Mouse (Mus musculus) intestine, postnatal 0 days (tissue): ENCODE measurements at regions not wholly inside any gene's neighbourhood (a gene's known extent, or its start where the extent isn't known, plus 50 kb on each side); places are given as distances from the start of the nearest gene placed in this dataset.

ENCODE experiments used
- ATAC-seq: fragments of 200-750 bp; cut with Nextera tagmentation; 2 replicates; pipeline ENCODE4 v1.8.0; 2017; ENCODE audit warnings: mild to moderate bottlenecking, moderate TSS enrichment, moderate library complexity
- H3K27ac ChIP-seq: fragments of 300-500 bp; sonication (generic); 2 replicates; pipeline ENCODE4 v1.5.1; 2014; ENCODE audit warnings: mild to moderate bottlenecking, low read depth, low read length, moderate library complexity
- H3K27me3 ChIP-seq: fragments of 300-500 bp; sonication (generic); replicated peaks from 2 replicates; pipeline ENCODE4 v1.6.1; 2014; ENCODE audit warnings: low read length, mixed read lengths; ENCODE audit not compliant: control insufficient read depth, insufficient read depth
- H3K36me3 ChIP-seq: fragments of 300-500 bp; sonication (generic); 2 replicates; pipeline ENCODE4 v1.6.1; 2014; ENCODE audit warnings: mild to moderate bottlenecking, moderate library complexity; ENCODE audit not compliant: control insufficient read depth, insufficient read depth
- H3K4me1 ChIP-seq: fragments of 300-500 bp; sonication (generic); replicated peaks from 2 replicates; pipeline ENCODE4 v1.6.1; 2014; ENCODE audit warnings: antibody characterized with exemption, low read length, mixed read lengths; ENCODE audit not compliant: control insufficient read depth, insufficient read depth
- H3K4me2 ChIP-seq: fragments of 300-500 bp; sonication (generic); replicated peaks from 2 replicates; pipeline ENCODE4 v1.6.1; 2014; ENCODE audit warnings: low read depth, mild to moderate bottlenecking, moderate library complexity
- H3K4me3 ChIP-seq: fragments of 300-500 bp; sonication (generic); 2 replicates; pipeline ENCODE4 v1.5.1; 2014; ENCODE audit warnings: low read depth, low read length
- H3K9ac ChIP-seq: fragments of 300-500 bp; sonication (generic); 2 replicates; pipeline ENCODE4 v1.6.1; 2014; ENCODE audit warnings: mild to moderate bottlenecking, low read depth, low read length
- H3K9me3 ChIP-seq: fragments of 300-500 bp; sonication (generic); 2 replicates; pipeline ENCODE4 v1.6.1; 2016; ENCODE audit warnings: mixed run types; ENCODE audit not compliant: control insufficient read depth
- CTCF ChIP-seq: sonication (generic); IDR thresholded peaks from 2 replicates; pipeline ENCODE4 v1.5.1; 2016; ENCODE audit warnings: low read depth, mild to moderate bottlenecking, control low read depth, antibody characterized with exemption, moderate library complexity
- WGBS: fragments of 180-500 bp; shearing (Covaris S2); extraction: QIAGEN DNeasy Blood & Tissue Kit; methylation state at CpG from one replicate; pipeline ENCODE4 v1.1.7; 2014; 5-methylcytosine and 5-hydroxymethylcytosine counted together

DNA sequence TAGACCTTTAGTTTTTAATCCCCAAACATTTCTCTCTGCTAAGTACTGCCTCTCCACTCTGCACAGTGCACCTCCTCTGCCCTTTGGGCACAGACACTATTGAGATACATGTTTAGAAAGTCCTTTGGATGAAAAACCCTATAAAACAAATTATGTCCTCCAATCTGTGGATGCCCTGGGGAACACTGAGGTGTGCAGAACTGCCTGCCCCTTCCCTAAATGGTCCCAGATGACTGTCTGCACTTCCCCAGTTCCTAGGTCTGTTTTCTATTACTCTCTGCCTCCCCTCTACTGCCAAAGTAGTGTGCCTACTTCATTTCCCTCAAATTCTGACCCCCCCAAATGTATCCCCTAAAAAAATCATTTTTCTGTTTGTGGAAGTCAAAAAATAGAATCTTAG is 209.5 kb upstream of the Veph1 start:
- Histone ChIP-seq H3K4me2 (no peak overlapping the region), H3K4me1 (no peaks in the 10 kb centered on the region), H3K27me3 (no peaks in the 10 kb centered on the region), H3K36me3 (no peaks in the 10 kb centered on the region), H3K4me3 (no peak overlapping the region), H3K27ac (no peak overlapping the region), H3K9ac (no peak overlapping the region), H3K9me3 (no peaks in the 10 kb centered on the region)
- ATAC-seq, result no peak
- no peak for TF ChIP-seq CTCF

- Histone ChIP-seq H3K4me2 (no peak overlapping the region), H3K4me1 (no peaks in the 10 kb centered on the region), H3K27ac (no peak overlapping the region), H3K9ac (no peak overlapping the region), H3K36me3 (no peaks in the 10 kb centered on the region), H3K9me3 (no peaks in the 10 kb centered on the region), H3K4me3 (no peak overlapping the region), H3K27me3 (no peaks in the 10 kb centered on the region)
- 70% methylated on average over 6 of the region's 6 CpGs for WGBS
- no peak for ATAC-seq
- no peak for TF ChIP-seq CTCF
Observed at GRCm38 (mm10) chr3:66505476-66506076, 208.9 kb upstream of the Veph1 start.

DNA sequence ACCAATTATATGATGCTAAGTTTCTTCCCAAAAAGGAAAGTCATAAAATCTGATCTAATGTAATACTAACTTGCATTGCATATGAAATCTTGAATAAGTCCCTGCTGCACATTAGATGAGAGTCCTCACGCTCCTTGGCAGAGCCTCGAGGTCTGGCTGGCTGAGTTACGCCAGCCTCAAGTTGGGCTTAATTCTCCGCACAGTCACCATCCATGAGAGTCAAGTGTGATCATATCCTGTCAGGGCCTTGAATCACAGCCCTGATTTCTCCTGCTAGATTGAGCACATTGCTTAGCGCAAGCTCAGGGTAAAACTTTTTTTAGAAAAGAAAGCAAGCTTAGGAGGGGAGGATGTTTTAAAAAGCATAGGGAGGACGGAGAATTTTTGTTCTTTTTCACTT is 208.1 kb upstream of the Veph1 start:
- H3K4me2 ChIP-seq, result no peak overlapping the region
- no peak for ATAC-seq
- no peak overlapping the region for H3K27ac ChIP-seq
- no peaks in the 10 kb centered on the region for H3K36me3 ChIP-seq
- no peaks in the 10 kb centered on the region for H3K9me3 ChIP-seq
- 80% methylated on average over 6 of the region's 6 CpGs for WGBS
- no peak for TF ChIP-seq CTCF
- no peaks in the 10 kb centered on the region for H3K4me1 ChIP-seq
- H3K9ac ChIP-seq, result no peak overlapping the region
- H3K4me3 ChIP-seq, result no peak overlapping the region
- H3K27me3 ChIP-seq, result no peaks in the 10 kb centered on the region

DNA sequence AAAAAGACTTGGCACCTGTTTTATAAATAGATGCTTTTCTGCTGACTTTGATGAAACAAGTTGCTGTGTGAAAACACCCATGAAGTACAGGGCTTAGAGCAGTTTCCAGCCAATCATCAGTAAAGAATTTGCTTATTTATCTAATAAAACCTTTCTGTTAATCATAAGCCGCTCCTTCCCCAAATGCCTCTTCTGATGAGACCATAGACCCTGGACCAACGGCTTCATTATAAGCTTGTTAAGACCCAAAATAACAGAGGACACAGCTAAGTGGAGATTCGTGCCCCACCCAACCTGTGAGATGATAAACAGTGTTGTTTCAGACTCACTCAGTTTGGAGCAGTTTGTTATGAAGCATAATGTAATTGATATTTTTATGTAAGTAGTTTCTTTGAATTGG is 207.0 kb upstream of the Veph1 start:
- Histone ChIP-seq H3K9ac (no peak overlapping the region), H3K36me3 (no peaks in the 10 kb centered on the region), H3K9me3 (no peaks in the 10 kb centered on the region), H3K4me1 (no peaks in the 10 kb centered on the region), H3K27ac (no peak overlapping the region), H3K27me3 (no peaks in the 10 kb centered on the region), H3K4me3 (no peak overlapping the region), H3K4me2 (no peak overlapping the region)
- ATAC-seq, result no peak
- no peak for TF ChIP-seq CTCF
- 66% methylated on average over 3 of the region's 3 CpGs for WGBS

GRCm38 (mm10) chr3:66501865-66502264 is 205.2 kb upstream of the Veph1 start:
- WGBS, result 76% methylated on average over 4 of the region's 4 CpGs
- no peak for TF ChIP-seq CTCF
- ATAC-seq, result no peak

DNA sequence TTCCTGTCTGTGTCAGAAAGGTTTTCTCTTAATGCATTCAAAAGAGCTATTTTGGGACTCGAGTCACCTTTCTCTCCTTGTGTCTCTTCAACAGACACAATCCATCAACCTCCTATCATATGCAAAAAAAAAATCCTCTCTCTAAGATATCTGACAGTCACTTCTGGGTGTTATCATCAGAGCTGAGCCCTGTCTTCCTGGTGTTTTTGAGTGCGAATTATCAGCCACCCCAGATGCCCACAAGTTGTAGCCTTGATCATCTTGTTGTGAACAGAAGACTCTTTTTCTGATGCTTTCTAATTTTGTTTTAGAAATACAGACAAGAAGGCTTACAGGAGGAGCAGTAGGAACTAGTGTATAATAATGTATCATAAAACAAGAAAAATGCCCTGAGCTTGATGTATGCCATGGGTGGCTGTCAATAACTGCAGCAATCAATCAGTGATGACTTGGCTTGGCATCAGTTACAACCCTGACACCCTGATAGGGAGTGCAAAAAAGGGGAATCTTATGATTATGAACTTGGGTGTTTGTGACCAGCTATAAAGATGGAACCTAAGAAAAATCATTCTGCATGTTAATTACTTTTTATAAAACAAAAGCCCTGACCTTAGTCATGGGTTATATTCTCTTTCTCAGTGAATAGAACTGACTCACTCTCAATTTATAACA is 197.9 kb upstream of the Veph1 start:
- Histone ChIP-seq H3K9me3 (no peaks in the 10 kb centered on the region), H3K4me3 (no peak overlapping the region), H3K27ac (no peak overlapping the region), H3K9ac (no peak overlapping the region), H3K36me3 (no peaks in the 10 kb centered on the region), H3K4me1 (no peaks in the 10 kb centered on the region), H3K4me2 (no peak overlapping the region), H3K27me3 (no peaks in the 10 kb centered on the region)
- 60% methylated on average over 2 of the region's 2 CpGs for WGBS
- TF ChIP-seq CTCF, result no peak
- ATAC-seq, result no peak

More at GRCm38 (mm10) chr3:66501865-66502264, 205.2 kb upstream of the Veph1 start:
- H3K27ac ChIP-seq, result no peak overlapping the region
- H3K9me3 ChIP-seq, result no peaks in the 10 kb centered on the region
- H3K36me3 ChIP-seq, result no peaks in the 10 kb centered on the region
- H3K4me2 ChIP-seq, result no peak overlapping the region
- H3K4me3 ChIP-seq, result no peak overlapping the region
- no peaks in the 10 kb centered on the region for H3K4me1 ChIP-seq
- no peak overlapping the region for H3K9ac ChIP-seq
- H3K27me3 ChIP-seq, result no peaks in the 10 kb centered on the region
